Mouse (Mus musculus): ENCODE data around the gene Fbxw13. TPM values are rescaled to one million over a fixed set of nuclear protein-coding genes. Genes with fewer than 3 reads are reported as not detected.
"Not testable (repeated sequence)": the region's sequence is repeated elsewhere in the genome, so short reads cannot be mapped to it uniquely, and the experiment has no call there.

Gene Fbxw13
- not detected in 2 replicates for polyA plus RNA-seq (2012; rRNA removed)

DNA sequence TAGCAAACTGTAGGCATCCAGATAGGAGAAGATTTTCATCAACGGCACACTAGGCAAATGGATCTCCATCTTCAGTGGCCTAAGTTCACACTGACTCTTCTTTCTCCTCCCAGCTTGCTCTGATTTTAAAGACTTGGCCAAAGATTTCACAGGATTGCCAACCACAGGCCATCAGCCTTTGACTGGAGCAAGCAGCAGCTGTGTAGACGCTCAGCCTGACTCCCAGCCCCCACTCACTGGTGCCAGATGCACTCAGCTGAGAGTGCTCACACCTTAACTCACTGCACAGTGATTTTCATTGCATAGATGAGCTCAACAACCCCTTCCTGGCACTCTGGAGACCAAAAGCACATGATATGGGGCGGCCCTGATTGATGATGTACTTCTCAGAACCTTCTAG lies at the start of gene Fbxw13:
Gene Fbxw13 (minus strand): TSS at position 101 of the 400 bp plus-strand sequence.
- H3K4me3 ChIP-seq (ENCODE audit: insufficient read depth, low read length); H3K4me1 ChIP-seq (ENCODE audit: control insufficient read depth, insufficient read depth, low read length); H3K27ac ChIP-seq (ENCODE audit: insufficient read depth, low read length): not testable (repeated sequence)

GRCm38 (mm10) chr9:109234654-109235053 lies 38.9 kb upstream of the Fbxw13 start, which contains the start of gene Fbxw20:
Gene Fbxw20 (minus strand): TSS chr9:109234754.
- Histone ChIP-seq H3K27ac (ENCODE audit: insufficient read depth, low read length) (no peak within 1 kb of the TSS), H3K4me3 (ENCODE audit: insufficient read depth, low read length) (no peak within 1 kb of the TSS), H3K4me1 (ENCODE audit: control insufficient read depth, insufficient read depth, low read length) (no peaks in the 10 kb centered on the region)
- TF ChIP-seq POLR2A (IDR thresholded peaks at IDR 0.05; ENCODE audit: extremely low read depth, insufficient read depth, low read length) (no peak), CTCF (IDR thresholded peaks at IDR 0.05; ENCODE audit: extremely low read depth, insufficient read depth, low read length) (no peak)

- Histone ChIP-seq H3K4me3 (ENCODE audit: insufficient read depth, low read length) (no peak overlapping the region), H3K4me1 (ENCODE audit: control insufficient read depth, insufficient read depth, low read length) (no peaks in the 10 kb centered on the region), H3K27ac (ENCODE audit: insufficient read depth, low read length) (no peak overlapping the region)
- TF ChIP-seq CTCF (IDR thresholded peaks at IDR 0.05; ENCODE audit: extremely low read depth, insufficient read depth, low read length) (no peak), POLR2A (IDR thresholded peaks at IDR 0.05; ENCODE audit: extremely low read depth, insufficient read depth, low read length) (no peak)
Observed at GRCm38 (mm10) chr9:109218449-109218848, 22.7 kb upstream of the Fbxw13 start.

DNA sequence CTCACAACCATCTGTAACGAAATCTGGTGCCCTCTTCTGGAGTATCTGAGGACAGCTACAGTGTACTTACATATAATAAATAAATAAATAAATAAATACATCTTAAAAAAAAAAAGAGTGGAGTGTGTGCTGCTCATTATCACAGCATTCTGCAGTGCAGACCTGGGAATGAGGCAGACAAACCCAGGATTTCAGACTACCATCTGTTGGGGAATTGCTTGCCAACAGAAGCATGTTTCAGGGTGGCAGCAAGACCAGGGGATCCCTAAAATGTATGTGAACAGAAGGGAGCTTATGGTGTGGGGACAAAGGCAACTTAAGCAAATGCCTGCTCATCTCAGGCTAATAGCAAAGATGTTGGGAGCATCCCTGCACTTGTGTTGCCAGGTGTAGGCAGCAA lies 5.6 kb upstream of the Fbxw13 start:
- H3K4me1 ChIP-seq (ENCODE audit: control insufficient read depth, insufficient read depth, low read length); H3K27ac ChIP-seq (ENCODE audit: insufficient read depth, low read length); H3K4me3 ChIP-seq (ENCODE audit: insufficient read depth, low read length): not testable (repeated sequence)

- no peak for TF ChIP-seq POLR2A (IDR thresholded peaks at IDR 0.05; ENCODE audit: extremely low read depth, insufficient read depth, low read length)
- Histone ChIP-seq H3K4me1 (ENCODE audit: control insufficient read depth, insufficient read depth, low read length) (no peaks in the 10 kb centered on the region), H3K4me3 (ENCODE audit: insufficient read depth, low read length) (no peak overlapping the region), H3K27ac (ENCODE audit: insufficient read depth, low read length) (no peak overlapping the region)
Observed at GRCm38 (mm10) chr9:109200349-109200748, 4.6 kb upstream of the Fbxw13 start.

DNA sequence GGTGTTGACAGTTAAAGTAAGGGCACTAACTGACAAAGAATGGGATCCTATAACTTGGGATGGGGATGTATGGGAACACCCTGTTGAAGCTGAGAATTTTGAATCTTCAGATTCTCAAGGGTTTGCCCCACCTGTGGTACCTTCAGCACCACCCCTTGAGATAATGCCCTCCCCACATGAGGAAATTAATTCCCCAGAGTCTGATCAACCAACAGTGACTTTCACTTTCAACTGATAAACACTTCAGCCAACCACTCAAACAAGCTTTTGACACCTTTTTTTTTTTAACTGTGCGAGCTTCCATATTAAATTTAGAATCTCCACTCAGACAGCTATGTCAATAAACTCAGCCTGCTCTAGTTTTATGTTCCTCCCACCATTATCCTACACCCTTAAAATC lies 3.6 kb upstream of the Fbxw13 start:
- no peak for TF ChIP-seq POLR2A (IDR thresholded peaks at IDR 0.05; ENCODE audit: extremely low read depth, insufficient read depth, low read length)
- TF ChIP-seq CTCF (IDR thresholded peaks at IDR 0.05; ENCODE audit: extremely low read depth, insufficient read depth, low read length) = no peak
- H3K27ac ChIP-seq (ENCODE audit: insufficient read depth, low read length) = no peak overlapping the region
- H3K4me3 ChIP-seq (ENCODE audit: insufficient read depth, low read length) = no peak overlapping the region
- no peaks in the 10 kb centered on the region for H3K4me1 ChIP-seq (ENCODE audit: control insufficient read depth, insufficient read depth, low read length)

DNA sequence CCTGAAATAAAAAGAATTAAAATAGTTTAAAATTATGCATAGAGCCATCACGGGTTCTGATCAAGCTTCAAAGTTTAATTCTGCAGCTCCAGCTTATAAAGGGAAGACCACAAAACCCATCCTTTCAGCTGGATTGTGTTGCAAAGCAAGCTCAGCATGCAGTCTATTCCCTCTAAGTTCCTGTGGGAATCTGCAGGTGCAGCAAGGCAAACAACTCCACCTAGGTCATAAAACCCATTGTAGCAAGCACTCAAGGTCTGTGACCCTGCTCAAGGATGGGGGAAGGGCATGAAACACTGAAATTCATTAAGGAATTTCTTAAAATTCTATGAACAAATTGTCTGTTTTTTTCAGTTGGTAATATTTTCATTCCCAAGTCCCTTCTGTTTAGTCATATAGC lies 18.6 kb downstream of the Fbxw13 start:
- H3K4me3 ChIP-seq (ENCODE audit: insufficient read depth, low read length) = no peak overlapping the region
- no peak overlapping the region for H3K27ac ChIP-seq (ENCODE audit: insufficient read depth, low read length)
- H3K4me1 ChIP-seq (ENCODE audit: control insufficient read depth, insufficient read depth, low read length) = no peaks in the 10 kb centered on the region
- no peak for TF ChIP-seq POLR2A (IDR thresholded peaks at IDR 0.05; ENCODE audit: extremely low read depth, insufficient read depth, low read length)
- no peak for TF ChIP-seq CTCF (IDR thresholded peaks at IDR 0.05; ENCODE audit: extremely low read depth, insufficient read depth, low read length)

- H3K4me3 ChIP-seq (ENCODE audit: insufficient read depth, low read length) = no peak overlapping the region
- H3K4me1 ChIP-seq (ENCODE audit: control insufficient read depth, insufficient read depth, low read length) = no peaks in the 10 kb centered on the region
- no peak for TF ChIP-seq CTCF (IDR thresholded peaks at IDR 0.05; ENCODE audit: extremely low read depth, insufficient read depth, low read length)
- TF ChIP-seq POLR2A (IDR thresholded peaks at IDR 0.05; ENCODE audit: extremely low read depth, insufficient read depth, low read length) = no peak
- H3K27ac ChIP-seq (ENCODE audit: insufficient read depth, low read length) = no peak overlapping the region
Observed at GRCm38 (mm10) chr9:109176301-109176700, 19.5 kb downstream of the Fbxw13 start.

GRCm38 (mm10) chr9:109167316-109167715 lies 28.5 kb downstream of the Fbxw13 start:
- H3K27ac ChIP-seq (ENCODE audit: insufficient read depth, low read length) = no peak overlapping the region
- no peak for TF ChIP-seq POLR2A (IDR thresholded peaks at IDR 0.05; ENCODE audit: extremely low read depth, insufficient read depth, low read length)
- no peak overlapping the region for H3K4me3 ChIP-seq (ENCODE audit: insufficient read depth, low read length)
- H3K4me1 ChIP-seq (ENCODE audit: control insufficient read depth, insufficient read depth, low read length) = no peaks in the 10 kb centered on the region

DNA sequence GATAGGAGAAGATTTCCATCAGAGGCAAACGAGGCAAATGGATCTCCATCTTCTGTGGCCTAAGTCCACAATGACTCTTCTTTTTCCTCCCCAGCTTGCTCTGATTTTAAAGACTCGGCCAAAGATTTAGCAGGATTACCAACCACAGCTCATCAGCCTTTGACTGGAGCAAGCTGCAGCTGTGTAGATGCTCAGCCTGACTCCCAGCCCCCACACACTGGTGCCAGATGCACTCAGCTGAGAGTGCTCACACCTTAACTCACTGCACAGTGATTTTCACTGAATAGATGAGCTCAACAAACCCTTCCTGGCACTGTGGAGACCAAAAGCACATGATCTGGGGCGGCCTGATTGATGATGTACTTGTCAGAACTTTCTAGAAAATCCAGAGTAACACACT lies 33.8 kb downstream of the Fbxw13 start, which contains the start of gene Fbxw21:
Gene Fbxw21 (minus strand): TSS at position 101 of the 400 bp plus-strand sequence.
- TF ChIP-seq CTCF (IDR thresholded peaks at IDR 0.05; ENCODE audit: extremely low read depth, insufficient read depth, low read length) (no peak), POLR2A (IDR thresholded peaks at IDR 0.05; ENCODE audit: extremely low read depth, insufficient read depth, low read length) (no peak)
- Histone ChIP-seq H3K4me1 (ENCODE audit: control insufficient read depth, insufficient read depth, low read length) (no peaks in the 10 kb centered on the region), H3K4me3 (ENCODE audit: insufficient read depth, low read length) (no peak within 1 kb of the TSS), H3K27ac (ENCODE audit: insufficient read depth, low read length) (no peak within 1 kb of the TSS)

DNA sequence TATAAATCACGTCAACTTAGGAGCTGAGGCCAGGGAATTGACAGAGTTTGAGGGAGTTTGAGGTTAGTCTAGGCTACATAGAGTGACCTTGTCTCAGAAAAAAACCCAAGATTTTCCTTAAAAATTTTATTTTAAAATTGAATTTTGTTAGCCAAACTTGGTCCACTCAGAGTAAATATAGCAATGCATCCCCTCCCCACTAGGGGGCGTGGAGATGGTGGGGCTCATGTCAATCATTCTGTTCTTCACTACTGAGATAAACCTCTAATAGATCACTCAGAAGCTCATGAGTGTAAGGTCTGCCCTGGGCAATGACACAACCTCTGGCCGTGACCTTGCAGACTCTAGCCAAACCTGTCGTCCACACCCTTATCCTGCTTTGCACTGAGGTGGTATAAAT lies 55.4 kb downstream of the Fbxw13 start:
- H3K4me3 ChIP-seq (ENCODE audit: insufficient read depth, low read length); H3K4me1 ChIP-seq (ENCODE audit: control insufficient read depth, insufficient read depth, low read length); H3K27ac ChIP-seq (ENCODE audit: insufficient read depth, low read length): not testable (repeated sequence)
